Mouse (Mus musculus): ENCODE measurements at regions not wholly inside any gene's neighbourhood (a gene's known extent, or its start where the extent isn't known, plus 50 kb on each side); places are given as distances from the start of the nearest gene placed in this dataset.

GRCm38 (mm10) chr17:45799725-45800124 lies 66.1 kb upstream of the 1600014C23Rik start:
- ATAC-seq (ENCODE audit: low read depth): no peak
- Histone ChIP-seq H3K9ac (ENCODE audit: low read depth, low read length) (no peak overlapping the region), H3K36me3 (ENCODE audit: control insufficient read depth, insufficient read depth) (no peaks in the 10 kb centered on the region), H3K4me2 (ENCODE audit: low read depth, low read length) (no peak overlapping the region), H3K4me1 (ENCODE audit: control insufficient read depth, low read depth, low read length) (no peaks in the 10 kb centered on the region; the same call in 1 of the 2 replicates), H3K4me3 (ENCODE audit: low read depth, low read length) (no peak overlapping the region), H3K9me3 (replicated peaks; ENCODE audit: control insufficient read depth, low read length) (no peaks in the 10 kb centered on the region), H3K27ac (ENCODE audit: low read length) (no peak overlapping the region), H3K27me3 (ENCODE audit: control insufficient read depth, insufficient read depth, low read depth, low read length) (peaks cover 1% of the 10 kb centered on the region; the same call in 1 of the 2 replicates)
- 62% methylated on average over 1 of the region's 1 CpGs for WGBS (ENCODE audit: insufficient replicate concordance)

DNA sequence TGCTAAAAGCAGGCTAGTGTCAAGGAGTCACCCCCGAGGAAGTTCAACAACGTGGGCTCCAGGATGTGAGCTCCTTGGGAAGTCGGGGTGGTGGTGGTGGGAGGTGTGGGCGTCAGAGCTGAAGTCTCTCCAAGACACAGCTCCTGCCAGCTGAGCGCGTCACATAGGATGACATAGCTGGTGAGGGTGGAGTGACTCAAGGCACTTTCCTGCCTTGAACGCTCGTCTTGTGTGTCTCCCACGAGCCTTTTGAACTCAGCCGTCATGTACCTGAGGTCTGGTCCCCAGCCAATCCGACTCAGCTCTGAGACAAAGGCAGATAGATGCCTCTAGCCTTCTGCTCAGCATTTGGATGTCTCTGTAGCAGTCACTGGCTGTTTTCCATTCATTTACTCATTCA lies 65.4 kb upstream of the 1600014C23Rik start:
- 52% methylated on average over 11 of the region's 11 CpGs for WGBS (ENCODE audit: insufficient replicate concordance)
- Histone ChIP-seq H3K27ac (ENCODE audit: low read length) (no peak overlapping the region), H3K4me1 (ENCODE audit: control insufficient read depth, low read depth, low read length) (no peaks in the 10 kb centered on the region; the same call in 1 of the 2 replicates), H3K36me3 (ENCODE audit: control insufficient read depth, insufficient read depth) (no peaks in the 10 kb centered on the region), H3K9ac (ENCODE audit: low read depth, low read length) (no peak overlapping the region), H3K9me3 (replicated peaks; ENCODE audit: control insufficient read depth, low read length) (no peaks in the 10 kb centered on the region), H3K4me2 (ENCODE audit: low read depth, low read length) (no peak overlapping the region), H3K27me3 (ENCODE audit: control insufficient read depth, insufficient read depth, low read depth, low read length) (no peaks in the 10 kb centered on the region), H3K4me3 (ENCODE audit: low read depth, low read length) (no peak overlapping the region)
- no peak for ATAC-seq (ENCODE audit: low read depth)

GRCm38 (mm10) chr17:45798456-45798855 lies 64.8 kb upstream of the 1600014C23Rik start:
- no peak for ATAC-seq (ENCODE audit: low read depth)
- Histone ChIP-seq H3K9ac (ENCODE audit: low read depth, low read length) (no peak overlapping the region), H3K4me1 (ENCODE audit: control insufficient read depth, low read depth, low read length) (no peaks in the 10 kb centered on the region; the same call in 1 of the 2 replicates), H3K27me3 (ENCODE audit: control insufficient read depth, insufficient read depth, low read depth, low read length) (no peaks in the 10 kb centered on the region), H3K4me2 (ENCODE audit: low read depth, low read length) (no peak overlapping the region), H3K4me3 (ENCODE audit: low read depth, low read length) (no peak overlapping the region), H3K9me3 (replicated peaks; ENCODE audit: control insufficient read depth, low read length) (no peaks in the 10 kb centered on the region), H3K27ac (ENCODE audit: low read length) (no peak overlapping the region), H3K36me3 (ENCODE audit: control insufficient read depth, insufficient read depth) (no peaks in the 10 kb centered on the region)
- WGBS (ENCODE audit: insufficient replicate concordance): 48% methylated on average over 8 of the region's 8 CpGs

- H3K27ac ChIP-seq (ENCODE audit: low read length): no peak overlapping the region
- H3K36me3 ChIP-seq (ENCODE audit: control insufficient read depth, insufficient read depth): no peaks in the 10 kb centered on the region
- no peak overlapping the region for H3K9ac ChIP-seq (ENCODE audit: low read depth, low read length)
- no peaks in the 10 kb centered on the region; the same call in 1 of the 2 replicates for H3K4me1 ChIP-seq (ENCODE audit: control insufficient read depth, low read depth, low read length)
- 57% methylated on average over 6 of the region's 6 CpGs for WGBS (ENCODE audit: insufficient replicate concordance)
- H3K9me3 ChIP-seq (replicated peaks; ENCODE audit: control insufficient read depth, low read length): no peaks in the 10 kb centered on the region
- no peak for ATAC-seq (ENCODE audit: low read depth)
- H3K27me3 ChIP-seq (ENCODE audit: control insufficient read depth, insufficient read depth, low read depth, low read length): no peaks in the 10 kb centered on the region
- no peak overlapping the region for H3K4me3 ChIP-seq (ENCODE audit: low read depth, low read length)
- no peak overlapping the region for H3K4me2 ChIP-seq (ENCODE audit: low read depth, low read length)
Observed at GRCm38 (mm10) chr17:45797121-45797520, 63.5 kb upstream of the 1600014C23Rik start.

DNA sequence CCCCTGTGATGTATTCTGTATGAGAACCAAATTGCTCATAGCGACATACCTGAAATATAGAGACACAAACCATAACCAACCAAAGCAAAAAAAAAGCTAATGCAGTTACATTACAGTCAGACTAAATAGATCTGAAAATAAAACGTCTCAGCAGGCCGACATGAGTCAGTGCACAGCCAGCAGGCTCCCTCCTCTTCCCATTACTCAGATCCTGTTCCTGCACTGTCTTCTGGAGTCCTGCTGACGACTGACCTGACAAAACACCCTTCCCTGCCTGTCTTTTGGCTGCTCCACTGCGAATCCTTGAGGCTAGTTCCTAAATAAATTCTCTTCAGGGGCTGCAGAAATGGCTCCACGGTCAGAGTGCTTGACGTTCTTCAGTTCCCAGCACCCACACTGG lies 61.3 kb upstream of the 1600014C23Rik start:
- Histone ChIP-seq H3K27ac (ENCODE audit: low read length) (no peak overlapping the region), H3K4me3 (ENCODE audit: low read depth, low read length) (no peak overlapping the region), H3K27me3 (ENCODE audit: control insufficient read depth, insufficient read depth, low read depth, low read length) (no peaks in the 10 kb centered on the region), H3K4me2 (ENCODE audit: low read depth, low read length) (no peak overlapping the region), H3K9me3 (replicated peaks; ENCODE audit: control insufficient read depth, low read length) (no peaks in the 10 kb centered on the region), H3K9ac (ENCODE audit: low read depth, low read length) (no peak overlapping the region), H3K4me1 (ENCODE audit: control insufficient read depth, low read depth, low read length) (no peaks in the 10 kb centered on the region), H3K36me3 (ENCODE audit: control insufficient read depth, insufficient read depth) (no peaks in the 10 kb centered on the region)
- WGBS (ENCODE audit: insufficient replicate concordance): 64% methylated on average over 7 of the region's 7 CpGs
- ATAC-seq (ENCODE audit: low read depth): no peak

GRCm38 (mm10) chr17:45790959-45791520 lies 57.4 kb upstream of the 1600014C23Rik start:
- H3K27me3 ChIP-seq (ENCODE audit: control insufficient read depth, insufficient read depth, low read depth, low read length): no peaks in the 10 kb centered on the region
- WGBS (ENCODE audit: insufficient replicate concordance): 35% methylated on average over 8 of the region's 8 CpGs
- no peak for ATAC-seq (ENCODE audit: low read depth)
- no peaks in the 10 kb centered on the region for H3K9me3 ChIP-seq (replicated peaks; ENCODE audit: control insufficient read depth, low read length)
- H3K4me2 ChIP-seq (ENCODE audit: low read depth, low read length): no peak overlapping the region
- no peak overlapping the region for H3K4me3 ChIP-seq (ENCODE audit: low read depth, low read length)
- no peak overlapping the region for H3K27ac ChIP-seq (ENCODE audit: low read length)
- no peak overlapping the region for H3K9ac ChIP-seq (ENCODE audit: low read depth, low read length)
- H3K4me1 ChIP-seq (ENCODE audit: control insufficient read depth, low read depth, low read length): no peaks in the 10 kb centered on the region
- no peaks in the 10 kb centered on the region for H3K36me3 ChIP-seq (ENCODE audit: control insufficient read depth, insufficient read depth)

GRCm38 (mm10) chr17:45789777-45790176 lies 56.1 kb upstream of the 1600014C23Rik start:
- H3K4me3 ChIP-seq (ENCODE audit: low read depth, low read length): no peak overlapping the region
- no peak for ATAC-seq (ENCODE audit: low read depth)
- 43% methylated on average over 6 of the region's 6 CpGs for WGBS (ENCODE audit: insufficient replicate concordance)
- no peaks in the 10 kb centered on the region for H3K9me3 ChIP-seq (replicated peaks; ENCODE audit: control insufficient read depth, low read length)
- H3K4me1 ChIP-seq (ENCODE audit: control insufficient read depth, low read depth, low read length): no peaks in the 10 kb centered on the region
- H3K27me3 ChIP-seq (ENCODE audit: control insufficient read depth, insufficient read depth, low read depth, low read length): no peaks in the 10 kb centered on the region
- H3K4me2 ChIP-seq (ENCODE audit: low read depth, low read length): no peak overlapping the region
- no peak overlapping the region for H3K9ac ChIP-seq (ENCODE audit: low read depth, low read length)
- no peak overlapping the region for H3K27ac ChIP-seq (ENCODE audit: low read length)
- H3K36me3 ChIP-seq (ENCODE audit: control insufficient read depth, insufficient read depth): no peaks in the 10 kb centered on the region

GRCm38 (mm10) chr17:45784905-45785304 lies 51.3 kb upstream of the 1600014C23Rik start:
- H3K27me3 ChIP-seq (ENCODE audit: control insufficient read depth, insufficient read depth, low read depth, low read length): no peaks in the 10 kb centered on the region
- no peak overlapping the region for H3K27ac ChIP-seq (ENCODE audit: low read length)
- no peak overlapping the region for H3K4me3 ChIP-seq (ENCODE audit: low read depth, low read length)
- 0 out of 2 replicates have a peak, but pooled peaks have one; percentile 16 for ATAC-seq (ENCODE audit: low read depth)
- H3K4me2 ChIP-seq (ENCODE audit: low read depth, low read length): no peak overlapping the region
- WGBS (ENCODE audit: insufficient replicate concordance): 53% methylated on average over 10 of the region's 10 CpGs
- H3K9ac ChIP-seq (ENCODE audit: low read depth, low read length): no peak overlapping the region
- no peaks in the 10 kb centered on the region for H3K36me3 ChIP-seq (ENCODE audit: control insufficient read depth, insufficient read depth)
- H3K4me1 ChIP-seq (ENCODE audit: control insufficient read depth, low read depth, low read length): no peaks in the 10 kb centered on the region
- H3K9me3 ChIP-seq (replicated peaks; ENCODE audit: control insufficient read depth, low read length): no peaks in the 10 kb centered on the region

DNA sequence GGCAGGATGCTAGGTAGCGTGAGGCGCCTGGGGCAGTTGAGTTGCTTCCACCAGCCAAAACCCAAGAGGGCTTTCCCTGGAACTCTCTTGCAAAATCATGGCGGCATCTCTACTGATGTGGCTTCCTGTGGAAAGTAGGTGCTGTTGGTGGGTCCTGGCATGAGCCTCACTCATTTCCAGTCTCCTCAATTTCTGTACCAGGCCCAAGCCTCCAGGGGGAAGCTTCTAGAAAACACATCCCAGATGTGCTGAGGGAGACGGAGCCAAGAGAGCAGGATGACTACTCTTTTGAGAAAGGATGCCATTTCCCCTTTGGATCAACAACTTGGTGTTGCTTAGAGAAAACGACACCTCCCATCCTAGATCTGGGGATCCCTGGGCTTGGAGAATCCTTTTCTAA lies 50.9 kb upstream of the 1600014C23Rik start:
- Histone ChIP-seq H3K27me3 (ENCODE audit: control insufficient read depth, insufficient read depth, low read depth, low read length) (no peaks in the 10 kb centered on the region), H3K27ac (ENCODE audit: low read length) (no peak overlapping the region), H3K36me3 (ENCODE audit: control insufficient read depth, insufficient read depth) (no peaks in the 10 kb centered on the region), H3K4me3 (ENCODE audit: low read depth, low read length) (no peak overlapping the region), H3K9ac (ENCODE audit: low read depth, low read length) (no peak overlapping the region), H3K4me1 (ENCODE audit: control insufficient read depth, low read depth, low read length) (no peaks in the 10 kb centered on the region), H3K9me3 (replicated peaks; ENCODE audit: control insufficient read depth, low read length) (no peaks in the 10 kb centered on the region), H3K4me2 (ENCODE audit: low read depth, low read length) (no peak overlapping the region)
- ATAC-seq (ENCODE audit: low read depth): no peak
- 71% methylated on average over 5 of the region's 5 CpGs for WGBS (ENCODE audit: insufficient replicate concordance)
